Mouse (Mus musculus) skeletal muscle tissue, adult 2 months (tissue): ENCODE results near the gene Slamf7.

Experiments
- DNase-seq: peaks from one replicate; pipeline ENCODE4 v3.0.0-alpha.2; 2012; ENCODE audit warnings: low read depth, low spot score

Gene Slamf7

GRCm38 (mm10) chr1:171637101-171637500 lies 15.7 kb downstream of the Slamf7 start:
- DNase-seq, result no peak

- DNase-seq, result no peak
Observed at GRCm38 (mm10) chr1:171635696-171636095, 17.1 kb downstream of the Slamf7 start.

- DNase-seq, result peak; percentile 52
Observed at GRCm38 (mm10) chr1:171631447-171631846, 21.4 kb downstream of the Slamf7 start.

GRCm38 (mm10) chr1:171630912-171631311 lies 21.9 kb downstream of the Slamf7 start:
- DNase-seq, result no peak

GRCm38 (mm10) chr1:171630041-171630440 lies 22.8 kb downstream of the Slamf7 start:
- no peak for DNase-seq

- DNase-seq, result no peak
Observed at GRCm38 (mm10) chr1:171629168-171629567, 23.7 kb downstream of the Slamf7 start.

- no peak for DNase-seq
Observed at GRCm38 (mm10) chr1:171627801-171628200, 25.0 kb downstream of the Slamf7 start.

GRCm38 (mm10) chr1:171620091-171620490 lies 32.7 kb downstream of the Slamf7 start:
- DNase-seq, result no peak

GRCm38 (mm10) chr1:171619645-171620044 lies 33.2 kb downstream of the Slamf7 start:
- DNase-seq, result no peak

GRCm38 (mm10) chr1:171619001-171619400 lies 33.8 kb downstream of the Slamf7 start:
- DNase-seq, result peak; percentile 52

- no peak for DNase-seq
Observed at GRCm38 (mm10) chr1:171616881-171617515, 35.8 kb downstream of the Slamf7 start.

GRCm38 (mm10) chr1:171613962-171614361 lies 38.9 kb downstream of the Slamf7 start:
- DNase-seq, result no peak

- no peak for DNase-seq
Observed at GRCm38 (mm10) chr1:171610781-171611180, 42.1 kb downstream of the Slamf7 start.

GRCm38 (mm10) chr1:171610026-171610425 lies 42.8 kb downstream of the Slamf7 start:
- DNase-seq, result no peak

- DNase-seq, result peak; percentile 34
Observed at GRCm38 (mm10) chr1:171607176-171607575, 45.7 kb downstream of the Slamf7 start, which contains the start of gene Ly9. TSS of gene Ly9 (minus strand) at chr1:171607410.

- no peak for DNase-seq
Observed at GRCm38 (mm10) chr1:171606656-171607055, 46.2 kb downstream of the Slamf7 start.

- DNase-seq, result no peak
Observed at GRCm38 (mm10) chr1:171604686-171605085, 48.1 kb downstream of the Slamf7 start.

GRCm38 (mm10) chr1:171584584-171584983 lies 68.3 kb downstream of the Slamf7 start:
- DNase-seq, result no peak
